Mouse (Mus musculus) embryonic facial prominence, embryonic 11.5 days (tissue): ENCODE measurements around the gene Calm3. TPM values are rescaled to one million over a fixed set of nuclear protein-coding genes. Genes with fewer than 3 reads are reported as not detected.

Source experiments
- ATAC-seq: fragments of 200-750 bp; cut with Nextera tagmentation; replicated peaks from 2 replicates; pipeline ENCODE4 v1.8.0; 2017; ENCODE audit warnings: low read depth; ENCODE audit not compliant: insufficient number of reproducible peaks, low FRiP score, low TSS enrichment
- DNase-seq: peaks from one replicate; pipeline ENCODE4 v3.0.0-alpha.2; 2015; ENCODE audit warnings: low spot score
- H3K27ac ChIP-seq: fragments of 300-500 bp; sonication (generic); replicated peaks from 2 replicates; pipeline ENCODE4 v1.5.1; 2014; ENCODE audit warnings: mild to moderate bottlenecking, low read depth, low read length, control low read depth
- H3K27me3 ChIP-seq: fragments of 300-500 bp; sonication (generic); 2 replicates; pipeline ENCODE4 v1.6.1; 2014; ENCODE audit warnings: mild to moderate bottlenecking, low read length, moderate library complexity, mixed read lengths; ENCODE audit not compliant: control insufficient read depth, insufficient read depth
- H3K36me3 ChIP-seq: fragments of 300-500 bp; sonication (generic); replicated peaks from 2 replicates; pipeline ENCODE4 v1.6.1; 2014; ENCODE audit warnings: low read depth, mild to moderate bottlenecking, low read length, moderate library complexity, mixed read lengths; ENCODE audit not compliant: control insufficient read depth, insufficient read depth
- H3K4me1 ChIP-seq: fragments of 300-500 bp; sonication (generic); 2 replicates; pipeline ENCODE4 v1.6.1; 2014; ENCODE audit warnings: low read length, mixed read lengths; ENCODE audit not compliant: control insufficient read depth, insufficient read depth
- H3K4me2 ChIP-seq: fragments of 300-500 bp; sonication (generic); 2 replicates; pipeline ENCODE4 v1.6.1; 2014; ENCODE audit warnings: low read depth, mild to moderate bottlenecking, control low read depth, low read length, moderate library complexity
- H3K4me3 ChIP-seq: fragments of 300-500 bp; sonication (generic); 2 replicates; pipeline ENCODE4 v1.5.1; 2014; ENCODE audit warnings: low read depth, low read length, control low read depth
- H3K9ac ChIP-seq: fragments of 300-500 bp; sonication (generic); replicated peaks from 2 replicates; pipeline ENCODE4 v1.6.1; 2014; ENCODE audit warnings: mild to moderate bottlenecking, control low read depth, low read length
- H3K9me3 ChIP-seq: fragments of 300-500 bp; sonication (generic); replicated peaks from 2 replicates; pipeline ENCODE4 v1.6.1; 2016; ENCODE audit warnings: mild to moderate bottlenecking, low read length, inconsistent platforms, mixed read lengths; ENCODE audit not compliant: control insufficient read depth
- WGBS: fragments of 180-500 bp; shearing (Covaris S2); extraction: QIAGEN DNeasy Blood & Tissue Kit; methylation state at CpG from one replicate; pipeline ENCODE4 v1.1.7; 2014; 5-methylcytosine and 5-hydroxymethylcytosine counted together
- polyA plus RNA-seq: library from polyadenylated mRNA; unstranded; fragments of >200 nt; fragmentation: Nextera tagmentation; extraction: Ambion mirVana; gene quantifications from 2 replicates; pipeline ENCODE4 v1.2.1, GENCODE M21; 2014

The Calm3 gene
- polyA plus RNA-seq, 1 experiment from 2014 or later = 237 TPM

GRCm38 (mm10) chr7:16932704-16933577, 9.0 kb upstream of the Calm3 start:
- DNase-seq = peak; percentile 72
- H3K9me3 ChIP-seq = no peaks in the 10 kb centered on the region
- no peak overlapping the region for H3K4me3 ChIP-seq
- no peak overlapping the region for H3K9ac ChIP-seq
- 40% methylated on average over 14 of the region's 14 CpGs for WGBS
- H3K4me1 ChIP-seq = no peaks in the 10 kb centered on the region
- no peak overlapping the region for H3K4me2 ChIP-seq
- no peaks in the 10 kb centered on the region for H3K27me3 ChIP-seq
- ATAC-seq = no peak
- no peaks in the 10 kb centered on the region for H3K36me3 ChIP-seq
- H3K27ac ChIP-seq = no peak overlapping the region

GRCm38 (mm10) chr7:16931968-16932627, 8.2 kb upstream of the Calm3 start:
- Histone ChIP-seq H3K4me1 (no peaks in the 10 kb centered on the region), H3K4me2 (no peak overlapping the region), H3K9me3 (no peaks in the 10 kb centered on the region), H3K27me3 (no peaks in the 10 kb centered on the region), H3K36me3 (no peaks in the 10 kb centered on the region), H3K9ac (no peak overlapping the region), H3K4me3 (no peak overlapping the region), H3K27ac (no peak overlapping the region)
- peak; percentile 46 for ATAC-seq
- DNase-seq = peak; percentile 93
- 18% methylated on average over 14 of the region's 14 CpGs for WGBS

- H3K4me2 ChIP-seq = no peak overlapping the region
- ATAC-seq = no peak
- H3K27ac ChIP-seq = no peak overlapping the region
- peak; percentile 83 for DNase-seq
- no peaks in the 10 kb centered on the region for H3K36me3 ChIP-seq
- H3K27me3 ChIP-seq = no peaks in the 10 kb centered on the region
- H3K9me3 ChIP-seq = no peaks in the 10 kb centered on the region
- 8% methylated on average over 1 of the region's 1 CpGs for WGBS
- H3K4me3 ChIP-seq = no peak overlapping the region
- no peaks in the 10 kb centered on the region for H3K4me1 ChIP-seq
- H3K9ac ChIP-seq = no peak overlapping the region
Measured at GRCm38 (mm10) chr7:16930850-16931249, 6.9 kb upstream of the Calm3 start.

- Histone ChIP-seq H3K27ac (no peak overlapping the region), H3K4me1 (no peaks in the 10 kb centered on the region), H3K9ac (no peak overlapping the region), H3K4me2 (no peak overlapping the region), H3K4me3 (no peak overlapping the region), H3K36me3 (no peaks in the 10 kb centered on the region), H3K27me3 (no peaks in the 10 kb centered on the region), H3K9me3 (no peaks in the 10 kb centered on the region)
- WGBS = 52% methylated on average over 2 of the region's 2 CpGs
- DNase-seq = no peak
- ATAC-seq = no peak
Measured at GRCm38 (mm10) chr7:16928341-16928740, 4.4 kb upstream of the Calm3 start.

GRCm38 (mm10) chr7:16923283-16924036, 454 bp downstream of the Calm3 start:
- no peaks in the 10 kb centered on the region for H3K9me3 ChIP-seq

GRCm38 (mm10) chr7:16922360-16922973, 1.4 kb downstream of the Calm3 start:
- peaks cover 2% of the 10 kb centered on the region; the same call in 1 of the 2 replicates for H3K36me3 ChIP-seq
- DNase-seq = no peak
- no peaks in the 10 kb centered on the region for H3K27me3 ChIP-seq
- H3K9me3 ChIP-seq = no peaks in the 10 kb centered on the region
- ATAC-seq = no peak
- peak overlapping the region; percentile 68 for H3K4me3 ChIP-seq
- peak overlapping the region; percentile 86 for H3K9ac ChIP-seq
- H3K4me2 ChIP-seq = peak overlapping the region; percentile 79
- no peak overlapping the region; the same call in 1 of the 2 replicates for H3K27ac ChIP-seq
- H3K4me1 ChIP-seq = peaks cover 20% of the 10 kb centered on the region
- 53% methylated on average over 10 of the region's 10 CpGs for WGBS

More at GRCm38 (mm10) chr7:16923283-16924036, 454 bp downstream of the Calm3 start:
- Histone ChIP-seq H3K9ac (peak overlapping the region; percentile 86), H3K4me1 (peaks cover 20% of the 10 kb centered on the region), H3K4me3 (peak overlapping the region; percentile 68), H3K4me2 (peak overlapping the region; percentile 79), H3K27ac (peak overlapping the region; percentile 87), H3K36me3 (peaks cover under 1% of the 10 kb centered on the region; the same call in 1 of the 2 replicates), H3K27me3 (no peaks in the 10 kb centered on the region)
- ATAC-seq = peak; percentile 8; the same call in 1 of the 2 replicates
- peak; percentile 32 for DNase-seq
- under 1% methylated on average over 48 of the region's 57 CpGs for WGBS

GRCm38 (mm10) chr7:16921881-16922335, 2.0 kb downstream of the Calm3 start:
- ATAC-seq (no peak), DNase-seq (no peak)
- peak overlapping the region; percentile 68 for H3K4me3 ChIP-seq
- H3K4me2 ChIP-seq = peak overlapping the region; percentile 79
- no peaks in the 10 kb centered on the region for H3K27me3 ChIP-seq
- peak overlapping the region; percentile 80 for H3K27ac ChIP-seq
- H3K4me1 ChIP-seq = peaks cover 20% of the 10 kb centered on the region
- WGBS = 38% methylated on average over 6 of the region's 6 CpGs
- peak overlapping the region; percentile 48 for H3K9ac ChIP-seq
- H3K36me3 ChIP-seq = peaks cover 5% of the 10 kb centered on the region
- no peaks in the 10 kb centered on the region for H3K9me3 ChIP-seq
